Mouse (Mus musculus): Measurements from ENCODE around the gene Ccdc88c. TPM values are rescaled to one million over a fixed set of nuclear protein-coding genes. Genes with fewer than 3 reads are reported as not detected.

The Ccdc88c gene
- 4.3 and 5.5 TPM in 2 replicates for polyA plus RNA-seq (2015; fragmentation: Nextera tagmentation; extraction: Ambion mirVana)

DNA sequence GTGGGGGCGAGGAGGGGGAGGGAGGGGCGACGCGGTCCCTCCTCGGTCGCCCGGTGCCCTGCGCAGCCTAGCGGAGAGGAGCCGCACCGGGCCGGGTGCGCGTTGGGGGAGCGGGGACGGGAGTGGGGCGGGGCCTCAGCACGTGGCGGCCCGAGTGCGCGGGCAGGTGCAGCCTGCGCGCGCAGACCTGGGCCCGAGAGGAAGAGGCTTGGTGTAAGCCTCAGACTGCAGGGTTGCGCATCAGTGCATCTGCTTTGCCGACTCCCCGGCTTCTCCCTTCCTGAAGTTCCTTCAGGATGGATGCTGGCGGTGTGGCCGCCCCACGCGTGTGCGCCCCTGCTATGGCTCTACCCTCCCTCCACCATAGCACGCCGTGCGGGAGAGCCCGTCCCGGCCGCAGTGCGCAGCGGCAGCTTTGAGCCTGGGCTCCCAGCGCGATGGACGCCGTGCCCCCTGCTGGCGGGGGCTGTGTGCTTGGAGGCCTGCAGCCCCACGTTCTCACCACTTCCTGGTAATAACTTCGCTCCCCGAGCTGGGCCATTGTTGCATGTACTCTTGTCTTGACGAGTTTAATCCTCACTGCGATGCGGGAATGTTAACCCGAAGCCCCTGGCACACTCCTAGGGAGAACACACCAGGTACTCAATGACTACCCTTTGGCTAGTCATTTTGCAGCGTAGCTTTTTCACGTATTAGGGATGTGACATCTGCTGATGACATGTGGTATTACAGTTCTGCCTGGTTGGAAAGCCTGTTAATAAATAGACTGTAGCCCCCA lies at the start of gene Ccdc88c:
Gene Ccdc88c, minus strand, starts transcription at position 103 of the 778 bp plus-strand sequence.
- Histone ChIP-seq H3K27me3 (ENCODE audit: control insufficient read depth, insufficient read depth, low read length) (peaks cover 23% of the 10 kb centered on the region), H3K36me3 (ENCODE audit: control insufficient read depth, insufficient read depth) (no peaks in the 10 kb centered on the region)
- 0% methylated on average over 49 of the region's 56 CpGs for WGBS

DNA sequence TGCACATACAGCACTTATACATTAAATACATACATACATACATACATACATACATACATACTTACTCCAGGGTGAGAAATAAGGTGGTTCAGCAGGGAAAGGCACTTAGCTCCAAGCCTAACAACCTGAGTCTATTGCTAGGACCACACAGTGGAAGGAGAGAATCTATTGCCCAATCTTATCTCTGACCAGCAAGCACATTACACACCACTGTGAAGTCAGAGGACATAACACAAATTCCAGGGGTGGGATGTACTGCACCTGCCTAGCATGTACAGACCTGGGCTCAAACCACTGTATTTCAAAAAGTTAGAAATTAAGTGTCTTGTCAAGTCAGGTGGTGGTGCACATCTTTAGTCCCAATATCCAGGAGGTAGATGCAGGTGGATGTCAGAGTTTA lies 49.1 kb upstream of the Ccdc88c start:
- peaks cover 9% of the 10 kb centered on the region for H3K36me3 ChIP-seq (ENCODE audit: control insufficient read depth, insufficient read depth)
- H3K9ac ChIP-seq (ENCODE audit: low read length): no peak overlapping the region
- no peak overlapping the region for H3K27ac ChIP-seq (ENCODE audit: low read length)
- H3K9me3 ChIP-seq (replicated peaks; ENCODE audit: control insufficient read depth, low read length): no peaks in the 10 kb centered on the region
- peaks cover 29% of the 10 kb centered on the region for H3K4me1 ChIP-seq (ENCODE audit: control insufficient read depth, insufficient read depth, low read length)
- no peak overlapping the region for H3K4me2 ChIP-seq (ENCODE audit: low read depth, low read length)
- no peak overlapping the region for H3K4me3 ChIP-seq (ENCODE audit: low read length)
- no peak for ATAC-seq (replicated peaks; ENCODE audit: extremely low read depth, insufficient read depth, low FRiP score)
- no peaks in the 10 kb centered on the region for H3K27me3 ChIP-seq (ENCODE audit: control insufficient read depth, insufficient read depth, low read length)

More for the DNA sequence above, at the start of gene Ccdc88c:
- ATAC-seq (replicated peaks; ENCODE audit: extremely low read depth, insufficient read depth, low FRiP score): peak; percentile 83
- peak within 1 kb of the TSS; percentile 99 for H3K4me2 ChIP-seq (ENCODE audit: low read depth, low read length)
- H3K9ac ChIP-seq (ENCODE audit: low read length): peak within 1 kb of the TSS; percentile 86
- H3K27ac ChIP-seq (ENCODE audit: low read length): peak within 1 kb of the TSS; percentile 75
- H3K4me3 ChIP-seq (ENCODE audit: low read length): peak within 1 kb of the TSS; percentile 84
- no peaks in the 10 kb centered on the region for H3K9me3 ChIP-seq (replicated peaks; ENCODE audit: control insufficient read depth, low read length)
- peaks cover 6% of the 10 kb centered on the region; the same call in 1 of the 2 replicates for H3K4me1 ChIP-seq (ENCODE audit: control insufficient read depth, insufficient read depth, low read length)

DNA sequence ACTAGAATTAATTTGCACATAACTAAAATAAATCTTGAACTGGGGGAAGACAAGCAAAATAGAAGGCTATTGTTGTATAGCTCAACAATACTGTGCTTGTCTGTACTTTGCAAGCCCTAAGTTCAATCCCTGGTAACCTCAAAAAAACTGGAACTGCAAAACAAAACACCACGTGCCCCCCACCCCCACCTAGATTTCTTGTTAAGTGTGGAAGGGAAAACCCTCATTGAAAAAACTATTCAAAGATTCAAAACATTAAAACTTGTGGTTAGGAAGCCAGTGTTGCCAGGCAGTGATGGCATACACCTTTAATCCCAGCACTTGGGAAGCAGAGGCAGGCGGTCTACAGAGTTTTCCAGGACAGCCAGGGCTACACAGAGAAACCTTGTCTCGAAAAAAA lies 46.6 kb upstream of the Ccdc88c start:
- 80% methylated on average over 3 of the region's 3 CpGs for WGBS
- H3K27ac ChIP-seq (ENCODE audit: low read length): no peak overlapping the region
- peaks cover 17% of the 10 kb centered on the region for H3K4me1 ChIP-seq (ENCODE audit: control insufficient read depth, insufficient read depth, low read length)
- no peak for ATAC-seq (replicated peaks; ENCODE audit: extremely low read depth, insufficient read depth, low FRiP score)
- no peak overlapping the region for H3K9ac ChIP-seq (ENCODE audit: low read length)
- no peaks in the 10 kb centered on the region for H3K27me3 ChIP-seq (ENCODE audit: control insufficient read depth, insufficient read depth, low read length)
- H3K4me2 ChIP-seq (ENCODE audit: low read depth, low read length): peak overlapping the region; percentile 6; the same call in 1 of the 2 replicates
- no peaks in the 10 kb centered on the region for H3K9me3 ChIP-seq (replicated peaks; ENCODE audit: control insufficient read depth, low read length)
- H3K4me3 ChIP-seq (ENCODE audit: low read length): no peak overlapping the region
- H3K36me3 ChIP-seq (ENCODE audit: control insufficient read depth, insufficient read depth): peaks cover 8% of the 10 kb centered on the region

DNA sequence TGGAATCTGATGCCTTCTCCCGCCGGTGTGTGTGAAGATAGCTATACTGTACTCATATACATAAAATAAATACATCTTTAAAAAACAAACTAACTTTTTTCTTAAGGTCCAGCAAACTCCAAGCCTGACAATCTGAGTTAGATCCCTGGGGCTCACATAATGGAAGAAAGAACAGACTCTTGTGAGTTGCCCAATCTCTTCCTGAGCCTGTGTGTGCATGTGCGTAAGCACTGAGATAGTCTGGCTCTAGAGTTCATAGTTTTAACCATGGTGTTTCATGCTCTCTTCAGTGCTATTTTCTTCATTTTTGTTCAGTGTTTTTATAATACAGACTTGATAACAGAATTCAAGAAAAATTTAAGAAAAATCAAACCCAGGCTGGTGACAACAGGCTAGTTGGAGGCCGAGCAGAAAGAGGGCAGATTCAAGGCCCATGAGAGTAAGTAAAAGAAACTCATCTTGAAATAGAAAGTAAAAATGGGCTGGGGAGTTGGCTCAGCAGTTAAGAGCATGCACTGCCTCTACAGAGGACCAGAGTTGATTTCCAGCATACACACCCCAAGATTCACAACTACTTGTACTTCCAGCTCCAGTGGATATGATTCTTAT lies 46.1 kb upstream of the Ccdc88c start:
- H3K27ac ChIP-seq (ENCODE audit: low read length): no peak overlapping the region
- no peaks in the 10 kb centered on the region for H3K9me3 ChIP-seq (replicated peaks; ENCODE audit: control insufficient read depth, low read length)

DNA sequence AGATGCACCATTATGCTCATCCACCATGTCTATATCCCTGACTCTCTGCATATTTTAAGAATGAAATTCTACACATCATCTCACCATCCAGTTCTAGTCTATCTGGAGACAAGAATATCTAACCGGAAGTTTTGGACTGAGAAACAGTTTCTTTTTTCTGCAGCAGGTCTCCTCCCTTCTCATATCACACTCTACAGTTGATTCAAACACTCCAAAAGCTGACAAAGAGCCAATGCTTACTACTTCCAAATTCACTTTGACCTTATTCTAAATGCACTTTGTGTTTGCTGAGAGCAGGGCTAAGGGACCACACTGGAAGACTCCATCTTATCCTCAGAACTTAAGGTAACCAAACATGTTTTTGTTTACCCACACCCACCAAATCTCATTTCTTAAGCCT lies 41.0 kb upstream of the Ccdc88c start:
- no peaks in the 10 kb centered on the region for H3K9me3 ChIP-seq (replicated peaks; ENCODE audit: control insufficient read depth, low read length)
- WGBS: 38% methylated on average over 1 of the region's 1 CpGs
- no peak overlapping the region for H3K27ac ChIP-seq (ENCODE audit: low read length)
- H3K4me1 ChIP-seq (ENCODE audit: control insufficient read depth, insufficient read depth, low read length): peaks cover 10% of the 10 kb centered on the region
- no peak overlapping the region for H3K9ac ChIP-seq (ENCODE audit: low read length)
- no peaks in the 10 kb centered on the region for H3K27me3 ChIP-seq (ENCODE audit: control insufficient read depth, insufficient read depth, low read length)
- H3K36me3 ChIP-seq (ENCODE audit: control insufficient read depth, insufficient read depth): no peaks in the 10 kb centered on the region; the same call in 1 of the 2 replicates
- no peak for ATAC-seq (replicated peaks; ENCODE audit: extremely low read depth, insufficient read depth, low FRiP score)
- H3K4me2 ChIP-seq (ENCODE audit: low read depth, low read length): no peak overlapping the region
- H3K4me3 ChIP-seq (ENCODE audit: low read length): no peak overlapping the region

More for the DNA sequence above, 46.1 kb upstream of the Ccdc88c start:
- no peak overlapping the region for H3K4me3 ChIP-seq (ENCODE audit: low read length)
- WGBS: 76% methylated on average over 4 of the region's 4 CpGs
- peak overlapping the region; percentile 6; the same call in 1 of the 2 replicates for H3K4me2 ChIP-seq (ENCODE audit: low read depth, low read length)
- peaks cover 17% of the 10 kb centered on the region for H3K4me1 ChIP-seq (ENCODE audit: control insufficient read depth, insufficient read depth, low read length)
- ATAC-seq (replicated peaks; ENCODE audit: extremely low read depth, insufficient read depth, low FRiP score): no peak
- H3K27me3 ChIP-seq (ENCODE audit: control insufficient read depth, insufficient read depth, low read length): no peaks in the 10 kb centered on the region
- H3K9ac ChIP-seq (ENCODE audit: low read length): no peak overlapping the region
- H3K36me3 ChIP-seq (ENCODE audit: control insufficient read depth, insufficient read depth): peaks cover 6% of the 10 kb centered on the region; the same call in 1 of the 2 replicates

DNA sequence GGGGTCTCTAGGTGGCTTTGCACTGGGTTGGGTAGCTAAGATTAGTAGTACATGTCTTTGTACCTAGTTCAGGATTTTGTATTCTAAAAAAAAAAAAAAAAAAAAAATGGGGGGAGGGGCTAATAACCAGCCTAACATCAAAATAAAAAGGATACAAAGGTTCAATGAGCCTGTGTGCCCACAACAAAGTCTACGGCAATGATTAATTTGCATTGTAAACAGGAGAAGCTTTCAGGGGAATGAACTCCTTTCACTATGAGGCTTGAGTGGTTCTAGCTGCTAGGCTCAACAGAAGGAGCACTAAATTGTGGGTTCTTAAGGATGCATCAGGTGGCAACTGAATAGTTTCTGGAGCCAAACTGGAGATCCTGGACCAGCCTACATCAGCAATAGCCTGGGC lies 37.5 kb upstream of the Ccdc88c start:
- Histone ChIP-seq H3K9me3 (replicated peaks; ENCODE audit: control insufficient read depth, low read length) (no peaks in the 10 kb centered on the region), H3K27ac (ENCODE audit: low read length) (peak overlapping the region; percentile 54), H3K9ac (ENCODE audit: low read length) (no peak overlapping the region), H3K27me3 (ENCODE audit: control insufficient read depth, insufficient read depth, low read length) (no peaks in the 10 kb centered on the region), H3K4me2 (ENCODE audit: low read depth, low read length) (no peak overlapping the region), H3K36me3 (ENCODE audit: control insufficient read depth, insufficient read depth) (peaks cover 21% of the 10 kb centered on the region), H3K4me3 (ENCODE audit: low read length) (no peak overlapping the region), H3K4me1 (ENCODE audit: control insufficient read depth, insufficient read depth, low read length) (peaks cover 8% of the 10 kb centered on the region)
- WGBS: 93% methylated on average over 1 of the region's 1 CpGs
- no peak for ATAC-seq (replicated peaks; ENCODE audit: extremely low read depth, insufficient read depth, low FRiP score)

DNA sequence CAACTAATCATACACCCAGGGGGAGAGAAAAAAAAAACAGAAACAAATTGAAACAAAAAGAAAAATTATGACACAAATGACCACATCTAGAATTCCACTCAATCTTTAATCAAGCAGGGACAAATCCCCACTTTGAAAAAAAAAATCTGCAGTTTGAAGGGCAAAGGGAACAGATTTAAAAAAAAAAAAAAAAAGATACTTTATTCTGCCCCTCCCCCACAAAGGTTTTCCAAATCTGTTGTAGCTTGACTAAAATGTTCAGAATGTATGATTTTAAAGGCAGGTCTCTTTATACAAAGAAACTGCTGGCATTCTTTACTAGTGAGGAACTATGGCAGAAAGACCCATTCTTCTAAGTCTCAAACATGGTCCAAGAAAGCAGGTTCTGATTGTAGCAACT lies 11.1 kb upstream of the Ccdc88c start:
- H3K4me3 ChIP-seq (ENCODE audit: low read length): no peak overlapping the region
- H3K27me3 ChIP-seq (ENCODE audit: control insufficient read depth, insufficient read depth, low read length): no peaks in the 10 kb centered on the region
- ATAC-seq (replicated peaks; ENCODE audit: extremely low read depth, insufficient read depth, low FRiP score): no peak
- H3K27ac ChIP-seq (ENCODE audit: low read length): no peak overlapping the region
- no peak overlapping the region for H3K9ac ChIP-seq (ENCODE audit: low read length)
- H3K4me1 ChIP-seq (ENCODE audit: control insufficient read depth, insufficient read depth, low read length): no peaks in the 10 kb centered on the region
- H3K4me2 ChIP-seq (ENCODE audit: low read depth, low read length): no peak overlapping the region
- peaks cover 42% of the 10 kb centered on the region for H3K36me3 ChIP-seq (ENCODE audit: control insufficient read depth, insufficient read depth)
- H3K9me3 ChIP-seq (replicated peaks; ENCODE audit: control insufficient read depth, low read length): no peaks in the 10 kb centered on the region

DNA sequence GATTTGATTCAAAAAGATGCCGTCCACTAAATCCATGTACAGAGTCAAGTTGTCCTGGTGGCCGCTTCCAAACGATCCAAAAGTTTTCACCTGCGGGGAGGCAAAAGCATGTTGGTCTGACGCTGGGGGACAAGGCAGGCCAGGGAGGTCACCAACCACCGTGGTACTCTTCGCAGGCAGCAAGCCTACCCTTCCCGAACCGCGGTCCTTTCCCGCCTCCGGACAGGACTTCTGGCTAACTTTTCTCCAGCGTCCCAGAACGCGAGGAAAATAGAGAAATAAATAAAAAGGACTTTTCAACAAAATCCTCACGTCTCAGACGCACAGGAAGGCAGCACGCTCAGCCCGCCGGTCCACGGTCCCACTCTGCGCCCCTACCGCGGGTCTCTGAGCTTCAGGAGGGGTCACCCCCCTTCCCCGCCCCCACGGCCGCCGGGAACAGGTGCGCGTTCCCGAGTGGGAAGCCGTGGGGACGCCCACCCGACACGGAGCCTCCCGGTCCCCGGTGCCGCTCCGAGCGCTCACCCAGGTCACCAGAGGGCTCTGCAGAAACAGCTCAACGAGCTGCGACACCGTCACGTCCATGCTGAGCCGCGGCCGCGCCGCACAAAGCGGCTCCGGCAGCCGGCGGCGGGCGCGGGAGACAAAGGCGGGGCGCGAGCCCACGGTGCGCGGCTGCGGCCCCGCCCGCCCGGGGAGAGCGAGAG lies 456 bp downstream of the Ccdc88c start:
- H3K27me3 ChIP-seq (ENCODE audit: control insufficient read depth, insufficient read depth, low read length): peaks cover 27% of the 10 kb centered on the region

More for the DNA sequence above, 456 bp downstream of the Ccdc88c start:
- H3K27ac ChIP-seq (ENCODE audit: low read length): peak overlapping the region; percentile 75
- peaks cover 6% of the 10 kb centered on the region; the same call in 1 of the 2 replicates for H3K4me1 ChIP-seq (ENCODE audit: control insufficient read depth, insufficient read depth, low read length)
- peak overlapping the region; percentile 99 for H3K4me2 ChIP-seq (ENCODE audit: low read depth, low read length)
- H3K4me3 ChIP-seq (ENCODE audit: low read length): peak overlapping the region; percentile 84
- peak overlapping the region; percentile 86 for H3K9ac ChIP-seq (ENCODE audit: low read length)
- no peaks in the 10 kb centered on the region for H3K36me3 ChIP-seq (ENCODE audit: control insufficient read depth, insufficient read depth)
- H3K9me3 ChIP-seq (replicated peaks; ENCODE audit: control insufficient read depth, low read length): no peaks in the 10 kb centered on the region
- 1% methylated on average over 67 of the region's 67 CpGs for WGBS
- no peak; the same call in 1 of the 2 replicates for ATAC-seq (replicated peaks; ENCODE audit: extremely low read depth, insufficient read depth, low FRiP score)

Measured in heart, embryonic 16.5 days (tissue).